Comparison of ENCODE assay signal across 12 mouse cellular contexts in the genomic region with DNA sequence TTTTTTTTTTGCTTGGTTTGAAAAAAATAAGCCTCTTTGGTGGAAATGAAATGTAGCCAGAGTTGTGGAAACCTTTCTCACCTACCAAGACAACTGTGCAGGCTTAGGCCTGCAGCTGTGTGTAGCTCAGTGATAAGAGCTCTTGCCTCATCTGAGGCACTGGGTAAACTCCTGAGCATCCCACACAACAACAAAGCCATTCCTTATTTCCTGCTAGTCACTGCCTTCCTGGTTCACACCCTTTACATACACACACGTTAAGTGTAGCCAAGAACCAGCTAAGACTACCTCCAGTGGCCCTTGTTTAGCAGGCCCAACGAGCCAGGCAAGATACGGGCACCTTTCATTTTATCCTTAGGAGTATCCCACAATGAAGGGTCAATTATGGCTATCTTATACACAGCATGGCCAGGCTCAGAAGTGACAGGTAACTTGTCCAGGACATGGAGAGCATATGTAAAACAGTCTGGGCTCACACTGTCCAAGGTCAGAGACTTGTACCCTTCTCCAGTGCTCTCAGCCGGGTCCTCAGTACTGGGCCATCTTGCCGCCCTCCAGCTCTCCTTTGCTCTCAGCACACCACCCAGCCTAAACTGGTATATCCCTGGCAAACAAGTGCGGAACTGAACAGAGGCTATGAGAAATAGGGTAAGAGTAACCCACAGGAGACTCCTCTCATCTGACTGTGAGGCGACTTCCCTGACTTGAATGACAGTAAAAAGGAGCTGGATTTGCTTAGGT.
"Had no signal": no experiment of that assay in that cellular context is flagged by ENCODE, and none has a peak within 500 bp of the region (broad histone marks: within the 10 kb centered on the region; RNA-seq: fewer than 3 reads in every experiment).

No protein-coding gene starts in this region.

- H3K4me1 ChIP-seq: neural tube, embryonic 12.5 days had no signal

- ATAC-seq: midbrain, embryonic 15.5 days had no signal

- H3K27me3 ChIP-seq: midbrain, embryonic 15.5 days; neural tube, embryonic 12.5 days had no signal

- H3K4me3 ChIP-seq: left cerebral cortex, adult 2 months; midbrain, embryonic 15.5 days; neural tube, embryonic 12.5 days had no signal

- DNase-seq: kidney, adult 18-20 months; kidney, postnatal 10 days; kidney, postnatal 4 days; lung, adult 18-20 months; lung, postnatal 10 days; right cerebral cortex, postnatal 4 days; spleen, adult 18-20 months; thymus, adult 18-20 months; thymus, postnatal 14 days had no signal

- H3K9me3 ChIP-seq: midbrain, embryonic 15.5 days; neural tube, embryonic 12.5 days had no signal

- H3K4me2 ChIP-seq: midbrain, embryonic 15.5 days; neural tube, embryonic 12.5 days had no signal

- H3K27ac ChIP-seq: left cerebral cortex, adult 2 months; midbrain, embryonic 15.5 days; neural tube, embryonic 12.5 days had no signal

- H3K9ac ChIP-seq: midbrain, embryonic 15.5 days; neural tube, embryonic 12.5 days had no signal
